Mouse (Mus musculus): Measurements from ENCODE around the gene Gnaz. TPM values are rescaled to one million over a fixed set of nuclear protein-coding genes. Genes with fewer than 3 reads are reported as not detected.
"Not testable (repeated sequence)": the region's sequence is repeated elsewhere in the genome, so short reads cannot be mapped to it uniquely, and the experiment has no call there.

Gnaz gene
- polyA plus RNA-seq, 1 experiment: 6.4 TPM

- no peak for DNase-seq (ENCODE audit: low read depth)
Observed at GRCm38 (mm10) chr10:75028743-75029142, 61.8 kb downstream of the Gnaz start.

DNA sequence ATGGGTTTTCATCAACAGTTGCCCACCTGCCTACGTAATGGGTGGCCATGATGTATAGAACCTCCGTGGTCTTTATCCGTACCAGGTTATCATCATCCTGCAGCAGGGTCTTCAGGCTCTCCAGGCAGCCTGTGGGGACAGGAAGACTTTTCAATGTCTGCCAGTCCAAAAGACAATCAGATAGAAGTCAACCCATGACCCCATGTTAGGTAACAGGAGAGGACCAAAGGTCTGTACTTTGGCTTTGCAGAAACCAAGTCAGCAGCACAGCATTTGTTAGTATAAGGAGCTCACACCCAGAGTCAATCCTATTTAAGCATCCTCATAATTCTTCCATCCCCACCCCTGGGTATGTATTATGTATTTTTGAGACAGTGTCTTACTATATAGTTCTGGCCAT lies 62.7 kb downstream of the Gnaz start:
- no peak for DNase-seq (ENCODE audit: low read depth)

- no peak for DNase-seq (ENCODE audit: low read depth)
Observed at GRCm38 (mm10) chr10:75030234-75030633, 63.3 kb downstream of the Gnaz start.

DNA sequence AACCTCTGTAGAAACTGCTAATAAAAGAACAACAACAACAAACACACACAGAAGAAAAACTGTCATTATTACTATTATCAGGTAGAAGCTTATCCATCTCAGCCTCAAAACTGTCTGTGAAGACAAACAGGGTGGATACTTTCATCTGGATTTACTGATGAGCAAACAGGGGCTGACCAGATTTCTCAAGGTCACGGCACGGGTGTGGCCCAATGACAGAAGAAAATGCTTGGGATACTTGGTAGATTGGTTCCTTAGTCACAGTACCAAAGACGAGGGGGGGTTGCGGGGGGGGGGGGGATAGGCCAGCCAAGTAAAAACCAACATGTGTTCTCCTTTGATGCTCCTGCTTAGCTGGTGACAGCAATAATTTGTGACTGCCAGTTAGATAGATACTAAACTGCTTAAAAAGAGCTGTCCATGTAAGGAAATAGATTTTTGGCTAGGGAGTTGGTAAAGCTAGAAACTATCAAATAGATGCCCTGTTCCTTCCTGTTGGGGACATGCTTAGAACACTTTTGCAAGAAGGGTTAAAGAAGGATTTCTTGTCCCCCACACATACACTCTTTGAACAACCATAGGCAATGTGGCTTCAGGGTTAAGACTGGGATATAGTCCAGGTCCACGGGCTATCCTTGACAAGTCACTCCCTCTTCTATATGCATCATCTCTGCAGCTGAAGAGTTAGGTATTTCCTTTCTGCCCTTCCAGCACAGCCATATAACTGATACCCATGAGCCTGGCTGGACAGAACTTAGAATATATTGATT lies 64.6 kb downstream of the Gnaz start:
- no peak for DNase-seq (ENCODE audit: low read depth)

- DNase-seq (ENCODE audit: low read depth): no peak
Observed at GRCm38 (mm10) chr10:75032395-75032794, 65.4 kb downstream of the Gnaz start, which contains the start of gene Rsph14. Rsph14 (minus strand) TSS chr10:75032586.

- no peak for DNase-seq (ENCODE audit: low read depth)
Observed at GRCm38 (mm10) chr10:75036883-75037379, 70.0 kb downstream of the Gnaz start, which contains the start of gene Rab36. Rab36 (plus strand) TSS chr10:75037058.

- not testable (repeated sequence) for DNase-seq (ENCODE audit: low read depth)
Observed at GRCm38 (mm10) chr10:75042060-75042459, 75.1 kb downstream of the Gnaz start.

- no peak for DNase-seq (ENCODE audit: low read depth)
Observed at GRCm38 (mm10) chr10:75044459-75044858, 77.5 kb downstream of the Gnaz start.

GRCm38 (mm10) chr10:75045831-75046230 lies 78.9 kb downstream of the Gnaz start:
- DNase-seq (ENCODE audit: low read depth): no peak

- no peak for DNase-seq (ENCODE audit: low read depth)
Observed at GRCm38 (mm10) chr10:75048711-75049110, 81.7 kb downstream of the Gnaz start.

GRCm38 (mm10) chr10:75051364-75052074 lies 84.5 kb downstream of the Gnaz start:
- DNase-seq (ENCODE audit: low read depth): no peak

- no peak for DNase-seq (ENCODE audit: low read depth)
Observed at GRCm38 (mm10) chr10:75052902-75053301, 85.9 kb downstream of the Gnaz start.

GRCm38 (mm10) chr10:75053655-75054054 lies 86.7 kb downstream of the Gnaz start:
- DNase-seq (ENCODE audit: low read depth): no peak

- no peak for DNase-seq (ENCODE audit: low read depth)
Observed at GRCm38 (mm10) chr10:75054125-75054524, 87.1 kb downstream of the Gnaz start.

DNA sequence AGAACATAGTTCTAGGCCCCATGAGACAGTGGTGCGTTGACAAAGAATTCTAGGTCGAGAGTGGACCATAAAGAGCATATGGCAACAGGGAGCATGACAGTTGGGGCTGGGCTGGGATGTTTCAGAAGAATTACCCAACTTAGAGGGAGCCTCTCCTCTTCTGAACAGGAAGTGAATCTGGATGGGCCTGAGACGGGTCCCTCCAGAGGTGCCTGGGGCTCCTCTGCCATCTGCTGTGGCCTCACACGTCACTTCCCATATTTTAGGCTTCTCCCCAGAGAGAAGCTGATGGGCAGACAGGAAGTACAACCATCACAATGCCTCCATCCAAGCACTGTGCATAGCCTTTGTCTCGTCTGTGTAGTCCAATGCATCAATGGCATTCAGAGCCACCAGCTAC lies 88.7 kb downstream of the Gnaz start:
- no peak for DNase-seq (ENCODE audit: low read depth)

DNA sequence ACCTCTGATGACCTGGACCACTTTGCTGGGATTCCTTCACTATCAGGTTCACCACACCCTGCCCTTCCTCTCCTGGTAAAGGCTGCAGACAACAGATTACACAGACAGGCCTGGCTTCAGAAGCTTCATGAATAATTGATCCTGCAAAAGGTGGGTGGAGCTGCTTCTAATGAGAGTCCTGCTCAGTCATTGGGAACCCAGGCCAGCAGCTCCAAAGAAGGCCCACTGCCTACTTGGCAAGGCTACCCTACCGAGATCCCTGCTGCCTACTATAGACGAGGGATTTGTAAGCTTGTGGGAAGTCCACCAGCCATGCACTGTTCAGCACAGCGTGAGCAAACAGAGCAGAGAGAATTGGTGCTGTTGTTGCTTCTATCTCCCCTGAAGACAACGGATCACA lies 89.3 kb downstream of the Gnaz start:
- DNase-seq (ENCODE audit: low read depth): no peak

DNA sequence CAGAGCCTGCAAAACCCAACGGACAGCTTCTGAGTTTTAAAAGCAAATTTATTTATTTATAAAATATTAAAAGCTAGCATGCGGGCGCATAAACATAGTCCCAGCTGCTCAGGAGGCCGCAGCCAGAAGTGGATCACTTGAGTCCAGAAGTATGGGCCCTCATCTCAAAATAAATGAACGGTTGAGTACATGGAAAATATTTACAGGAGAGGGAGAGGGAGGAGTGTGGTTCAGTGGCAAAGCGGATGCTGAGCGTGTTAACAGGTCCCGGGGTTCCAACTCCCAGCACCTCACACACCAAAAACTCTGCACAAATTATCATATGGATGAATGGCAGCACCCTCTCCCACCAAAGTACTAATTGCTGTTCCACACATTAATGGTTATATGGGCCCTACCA lies 91.4 kb downstream of the Gnaz start:
- no peak for DNase-seq (ENCODE audit: low read depth)

DNA sequence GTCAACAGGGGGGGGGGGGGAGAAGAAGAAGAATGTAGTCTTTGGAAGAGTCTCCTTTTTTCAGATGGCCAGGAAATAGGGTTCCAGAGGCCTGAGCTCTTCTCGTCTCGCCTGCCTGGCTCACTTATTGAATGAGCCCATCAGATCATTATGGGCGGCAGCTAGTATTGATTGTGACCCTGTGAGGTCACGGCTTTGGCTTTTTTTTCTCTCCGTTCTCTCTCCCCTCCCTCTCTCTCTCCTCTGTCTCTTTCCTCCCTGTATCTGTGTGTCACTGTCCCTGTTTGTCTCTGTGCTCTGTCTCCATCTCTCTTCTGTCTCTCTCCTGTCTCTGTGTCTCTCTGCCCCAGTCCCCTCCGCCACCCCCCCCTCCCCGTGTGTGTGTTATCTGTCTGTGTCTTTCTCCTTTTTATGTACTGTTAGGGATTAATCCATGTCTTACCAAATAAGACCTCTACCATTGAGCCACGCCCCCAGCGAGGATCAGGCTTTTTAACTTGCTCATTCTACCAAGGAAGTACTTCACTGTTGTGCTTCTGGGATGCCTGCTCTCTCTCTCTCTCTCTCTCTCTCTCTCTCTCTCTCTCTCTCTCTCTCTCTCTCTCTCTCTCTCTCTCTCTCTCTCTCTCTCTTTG lies 91.9 kb downstream of the Gnaz start:
- DNase-seq (ENCODE audit: low read depth): no peak

DNA sequence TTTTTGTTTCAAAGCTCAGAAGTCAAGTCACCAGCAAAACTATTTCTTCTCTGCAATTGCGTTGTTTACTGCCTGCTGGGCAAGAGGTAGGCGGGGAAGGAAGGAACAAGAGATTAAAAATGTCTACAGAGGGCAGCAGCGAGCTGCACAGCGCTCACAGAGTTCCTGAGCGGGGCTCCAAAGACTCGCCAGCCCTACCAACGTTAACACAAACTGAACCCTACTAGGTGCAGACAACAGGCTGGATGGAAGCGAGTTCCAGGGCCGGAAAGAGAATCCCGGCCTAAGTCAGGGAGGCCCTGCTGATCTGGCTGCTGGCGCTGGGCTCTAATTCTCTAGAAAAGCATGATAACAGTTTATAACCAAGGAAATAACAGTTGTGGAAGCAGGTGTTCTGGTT lies 92.4 kb downstream of the Gnaz start:
- DNase-seq (ENCODE audit: low read depth): no peak

DNA sequence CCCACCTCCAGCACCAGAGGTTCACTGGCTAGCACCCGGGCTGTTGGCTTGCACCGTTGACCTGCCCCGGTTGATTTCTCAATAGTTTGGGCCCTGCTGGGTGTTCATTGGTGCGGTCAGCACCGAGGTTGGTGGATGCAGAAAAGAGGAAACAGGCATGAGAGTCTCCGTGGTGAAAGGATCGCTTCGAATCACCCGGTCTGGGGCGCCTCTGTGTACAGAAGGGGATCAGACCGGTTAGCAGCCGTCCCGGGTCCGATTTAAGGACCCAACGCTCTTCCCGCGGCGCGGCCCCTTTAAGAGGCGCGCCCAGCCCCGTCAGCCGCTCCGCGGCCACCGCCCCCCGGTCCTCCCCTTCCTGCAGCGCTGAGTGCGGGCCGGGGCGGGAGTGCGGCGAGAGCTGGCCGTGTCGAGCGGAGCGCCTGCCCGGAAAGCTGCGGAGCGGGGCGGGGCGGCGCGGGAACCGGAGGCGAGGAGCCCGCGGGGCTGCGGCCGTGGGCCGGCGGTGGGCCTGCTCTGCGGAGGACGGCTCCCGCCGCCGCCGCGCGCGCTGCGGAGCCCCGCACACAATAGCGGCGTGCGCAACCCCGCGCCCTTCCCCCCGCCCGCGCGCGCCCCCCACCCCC lies 93.4 kb downstream of the Gnaz start, which contains the start of gene Bcr:
Gene Bcr, plus strand, starts transcription at position 376 of the 626 bp plus-strand sequence.
- DNase-seq (ENCODE audit: low read depth): no peak

DNA sequence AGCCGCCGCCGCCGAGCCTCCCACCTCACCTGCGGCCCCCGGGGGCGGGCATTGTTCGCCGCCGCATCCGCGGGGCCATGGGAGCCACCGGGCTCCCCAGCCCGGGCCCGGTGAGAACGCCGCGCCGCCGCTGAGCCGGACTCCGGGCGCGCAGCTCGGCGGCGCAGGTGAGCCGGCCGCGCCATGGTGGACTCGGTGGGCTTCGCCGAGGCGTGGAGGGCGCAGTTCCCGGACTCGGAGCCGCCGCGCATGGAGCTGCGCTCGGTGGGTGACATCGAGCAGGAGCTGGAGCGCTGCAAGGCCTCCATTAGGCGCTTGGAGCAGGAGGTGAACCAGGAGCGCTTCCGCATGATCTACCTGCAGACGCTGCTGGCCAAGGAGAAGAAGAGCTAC lies 93.9 kb downstream of the Gnaz start:
- no peak for DNase-seq (ENCODE audit: low read depth)
